Mouse (Mus musculus): ENCODE measurements around the gene Olfr325.

Gene Olfr325

GRCm38 (mm10) chr11:58577430-58577829 lies at the start of gene Olfr325:
Gene Olfr325 (plus strand): TSS chr11:58577730.
- WGBS: 64% methylated on average over 1 of the region's 1 CpGs

GRCm38 (mm10) chr11:58534736-58535135 lies 42.8 kb upstream of the Olfr325 start, which contains the start of gene Olfr330:
Gene Olfr330 (minus strand): TSS chr11:58534836.

GRCm38 (mm10) chr11:58546322-58546721 lies 31.2 kb upstream of the Olfr325 start, which contains the start of gene Olfr329-ps:
Gene Olfr329-ps (minus strand): TSS chr11:58546422.
- 72% methylated on average over 5 of the region's 5 CpGs for WGBS

- WGBS: 68% methylated on average over 1 of the region's 1 CpGs
These were observed 22.0 kb upstream of the Olfr325 start, which contains the start of gene Olfr328 for GRCm38 (mm10) chr11:58555536-58555935. Gene Olfr328 (minus strand): TSS chr11:58555636.

GRCm38 (mm10) chr11:58570405-58570804 lies 7.1 kb upstream of the Olfr325 start, which contains the start of gene Olfr224:
Gene Olfr224 (minus strand): TSS chr11:58570553.
- WGBS: 67% methylated on average over 5 of the region's 5 CpGs

- 20% methylated on average over 8 of the region's 8 CpGs for WGBS
These were observed 1.1 kb downstream of the Olfr325 start for GRCm38 (mm10) chr11:58578636-58579035.

- 76% methylated on average over 7 of the region's 7 CpGs for WGBS
These were observed 10.4 kb downstream of the Olfr325 start for GRCm38 (mm10) chr11:58587898-58588348.

GRCm38 (mm10) chr11:58588620-58589250 lies 11.2 kb downstream of the Olfr325 start:
- WGBS: 55% methylated on average over 3 of the region's 3 CpGs

- 86% methylated on average over 6 of the region's 6 CpGs for WGBS
These were observed 17.3 kb downstream of the Olfr325 start, which contains the start of gene Olfr324 for GRCm38 (mm10) chr11:58594814-58595213. Gene Olfr324 (plus strand): TSS chr11:58595114.

- WGBS: 92% methylated on average over 13 of the region's 13 CpGs
These were observed 20.3 kb downstream of the Olfr325 start for GRCm38 (mm10) chr11:58597837-58598236.

- WGBS: 87% methylated on average over 6 of the region's 6 CpGs
These were observed 25.4 kb downstream of the Olfr325 start for GRCm38 (mm10) chr11:58602800-58603560.

GRCm38 (mm10) chr11:58604688-58605087 lies 27.2 kb downstream of the Olfr325 start:
- WGBS: 88% methylated on average over 2 of the region's 2 CpGs

- WGBS: 94% methylated on average over 3 of the region's 3 CpGs
These were observed 27.7 kb downstream of the Olfr325 start for GRCm38 (mm10) chr11:58605228-58605627.

GRCm38 (mm10) chr11:58606177-58606919 lies 28.8 kb downstream of the Olfr325 start:
- 93% methylated on average over 12 of the region's 12 CpGs for WGBS

- WGBS: 72% methylated on average over 6 of the region's 6 CpGs
These were observed 29.5 kb downstream of the Olfr325 start for GRCm38 (mm10) chr11:58607030-58607429.

- 66% methylated on average over 3 of the region's 3 CpGs for WGBS
These were observed 35.8 kb downstream of the Olfr325 start for GRCm38 (mm10) chr11:58613359-58613758.

- 90% methylated on average over 4 of the region's 4 CpGs for WGBS
These were observed 38.4 kb downstream of the Olfr325 start, which contains the start of gene 2210407C18Rik for GRCm38 (mm10) chr11:58615975-58616374. Gene 2210407C18Rik (minus strand): TSS chr11:58616075.

GRCm38 (mm10) chr11:58618369-58618768 lies 40.8 kb downstream of the Olfr325 start:
- WGBS: 79% methylated on average over 3 of the region's 3 CpGs

- WGBS: 70% methylated on average over 6 of the region's 6 CpGs
These were observed 41.3 kb downstream of the Olfr325 start for GRCm38 (mm10) chr11:58618793-58619192.

- 62% methylated on average over 4 of the region's 4 CpGs for WGBS
These were observed 48.6 kb downstream of the Olfr325 start for GRCm38 (mm10) chr11:58626146-58626545.

- WGBS: 88% methylated on average over 5 of the region's 5 CpGs
These were observed 52.9 kb downstream of the Olfr325 start, which contains the start of gene Olfr323 for GRCm38 (mm10) chr11:58630401-58630800. Gene Olfr323 (minus strand): TSS chr11:58630501.

All from cerebral cortex, adult 2 months (tissue).